Mouse (Mus musculus) kidney, postnatal 0 days (tissue): ENCODE results near the gene Ghitm. TPM values are rescaled to one million over a fixed set of nuclear protein-coding genes. Genes with fewer than 3 reads are reported as not detected.

Source experiments
- ATAC-seq: fragments of 200-750 bp; cut with Nextera tagmentation; replicated peaks from 2 replicates; pipeline ENCODE4 v1.8.0; 2017; ENCODE audit warnings: low read depth, moderate number of reproducible peaks, moderate TSS enrichment, moderate library complexity; ENCODE audit not compliant: low FRiP score
- DNase-seq: peaks from one replicate; pipeline ENCODE4 v3.0.0-alpha.2; 2016; ENCODE audit warnings: low spot score
- H3K27ac ChIP-seq: fragments of 300-500 bp; sonication (generic); 2 replicates; pipeline ENCODE4 v1.5.1; 2014; ENCODE audit warnings: mild to moderate bottlenecking
- H3K27me3 ChIP-seq: fragments of 300-500 bp; sonication (generic); 2 replicates; pipeline ENCODE4 v1.6.1; 2014; ENCODE audit warnings: low read length, mixed read lengths; ENCODE audit not compliant: insufficient read depth
- H3K36me3 ChIP-seq: fragments of 300-500 bp; sonication (generic); 2 replicates; pipeline ENCODE4 v1.6.1; 2014; ENCODE audit warnings: low read length, mixed read lengths; ENCODE audit not compliant: insufficient read depth
- H3K4me1 ChIP-seq: fragments of 300-500 bp; sonication (generic); replicated peaks from 2 replicates; pipeline ENCODE4 v1.6.1; 2014; ENCODE audit warnings: antibody characterized with exemption, low read length, mixed read lengths; ENCODE audit not compliant: insufficient read depth
- H3K4me2 ChIP-seq: fragments of 300-500 bp; sonication (generic); 2 replicates; pipeline ENCODE4 v1.6.1; 2014; ENCODE audit warnings: mild to moderate bottlenecking, low read length, moderate library complexity, mixed read lengths
- H3K4me3 ChIP-seq: fragments of 300-500 bp; sonication (generic); replicated peaks from 2 replicates; pipeline ENCODE4 v1.5.1; 2014; ENCODE audit warnings: low read depth, low read length
- H3K9ac ChIP-seq: fragments of 300-500 bp; sonication (generic); 2 replicates; pipeline ENCODE4 v1.6.1; 2014; ENCODE audit warnings: low read depth, low read length
- H3K9me3 ChIP-seq: fragments of 300-500 bp; sonication (generic); replicated peaks from 2 replicates; pipeline ENCODE4 v1.6.1; 2016; ENCODE audit warnings: low read length, inconsistent platforms, mixed read lengths
- CTCF ChIP-seq: IDR thresholded peaks from 2 replicates; pipeline ENCODE4 v1.5.1; 2016; ENCODE audit warnings: antibody characterized with exemption, low read depth, mild to moderate bottlenecking, moderate library complexity
- WGBS: fragments of 180-500 bp; shearing (Covaris S2); extraction: QIAGEN DNeasy Blood & Tissue Kit; methylation state at CpG from one replicate; pipeline ENCODE4 v1.1.7; 2014; 5-methylcytosine and 5-hydroxymethylcytosine counted together
- polyA plus RNA-seq: library from polyadenylated mRNA; unstranded; fragments of >200 nt; fragmentation: Nextera tagmentation; extraction: Ambion mirVana; gene quantifications from 2 replicates; pipeline ENCODE4 v1.2.1, GENCODE M21; 2015

Ghitm gene
- polyA plus RNA-seq, 1 experiment from 2014 or later: 267 TPM

- Histone ChIP-seq H3K9me3 (no peaks in the 10 kb centered on the region), H3K27ac (no peak overlapping the region), H3K9ac (no peak overlapping the region), H3K4me3 (no peak overlapping the region), H3K36me3 (no peaks in the 10 kb centered on the region), H3K4me1 (no peaks in the 10 kb centered on the region), H3K4me2 (no peak overlapping the region), H3K27me3 (no peaks in the 10 kb centered on the region)
- no peak for DNase-seq
- ATAC-seq: no peak
- TF ChIP-seq CTCF: no peak
- WGBS: 43% methylated on average over 8 of the region's 8 CpGs
These were observed 25.6 kb downstream of the Ghitm start for GRCm38 (mm10) chr14:37109460-37109859.

- WGBS: 35% methylated on average over 7 of the region's 7 CpGs
These were observed 29.2 kb downstream of the Ghitm start for GRCm38 (mm10) chr14:37105846-37106245.

GRCm38 (mm10) chr14:37104747-37105146 is 30.3 kb downstream of the Ghitm start:
- H3K4me1 ChIP-seq: no peaks in the 10 kb centered on the region
- no peak overlapping the region for H3K4me3 ChIP-seq
- no peak overlapping the region for H3K27ac ChIP-seq
- 29% methylated on average over 5 of the region's 5 CpGs for WGBS
- peak; percentile 70 for DNase-seq
- H3K9ac ChIP-seq: no peak overlapping the region
- H3K9me3 ChIP-seq: no peaks in the 10 kb centered on the region
- no peaks in the 10 kb centered on the region for H3K36me3 ChIP-seq
- TF ChIP-seq CTCF: no peak
- no peaks in the 10 kb centered on the region for H3K27me3 ChIP-seq
- peak; percentile 57; the same call in 1 of the 2 replicates for ATAC-seq
- H3K4me2 ChIP-seq: no peak overlapping the region

More at GRCm38 (mm10) chr14:37105846-37106245, 29.2 kb downstream of the Ghitm start:
- ATAC-seq (no peak), DNase-seq (no peak)
- no peaks in the 10 kb centered on the region for H3K4me1 ChIP-seq
- no peaks in the 10 kb centered on the region for H3K9me3 ChIP-seq
- H3K27ac ChIP-seq: no peak overlapping the region
- no peak for TF ChIP-seq CTCF
- H3K9ac ChIP-seq: no peak overlapping the region
- H3K4me3 ChIP-seq: no peak overlapping the region
- H3K4me2 ChIP-seq: no peak overlapping the region
- H3K27me3 ChIP-seq: no peaks in the 10 kb centered on the region
- H3K36me3 ChIP-seq: no peaks in the 10 kb centered on the region

GRCm38 (mm10) chr14:37102484-37102883 is 32.6 kb downstream of the Ghitm start:
- DNase-seq (no peak), ATAC-seq (no peak)
- H3K9ac ChIP-seq: no peak overlapping the region
- WGBS: 61% methylated on average over 3 of the region's 3 CpGs
- H3K27me3 ChIP-seq: 0 out of 2 replicates have a peak, but pooled peaks cover 9% of the 10 kb centered on the region
- H3K4me3 ChIP-seq: no peak overlapping the region
- no peaks in the 10 kb centered on the region for H3K9me3 ChIP-seq
- H3K27ac ChIP-seq: no peak overlapping the region
- H3K4me2 ChIP-seq: no peak overlapping the region
- TF ChIP-seq CTCF: no peak
- H3K36me3 ChIP-seq: no peaks in the 10 kb centered on the region
- no peaks in the 10 kb centered on the region; the same call in 1 of the 2 replicates for H3K4me1 ChIP-seq

- ATAC-seq (no peak), DNase-seq (no peak)
- no peak for TF ChIP-seq CTCF
- H3K9me3 ChIP-seq: no peaks in the 10 kb centered on the region
- no peak overlapping the region for H3K27ac ChIP-seq
- H3K27me3 ChIP-seq: 0 out of 2 replicates have a peak, but pooled peaks cover 9% of the 10 kb centered on the region
- H3K4me2 ChIP-seq: no peak overlapping the region
- H3K9ac ChIP-seq: no peak overlapping the region
- no peak overlapping the region for H3K4me3 ChIP-seq
- 70% methylated on average over 5 of the region's 5 CpGs for WGBS
- H3K4me1 ChIP-seq: no peaks in the 10 kb centered on the region; the same call in 1 of the 2 replicates
- H3K36me3 ChIP-seq: no peaks in the 10 kb centered on the region
These were observed 33.5 kb downstream of the Ghitm start for GRCm38 (mm10) chr14:37101531-37101930.

GRCm38 (mm10) chr14:37097956-37098530 is 37.0 kb downstream of the Ghitm start, which contains the start of gene Cdhr1:
TSS of gene Cdhr1 (minus strand) at chr14:37098347.
- H3K9ac ChIP-seq: no peak within 1 kb of the TSS
- no peaks in the 10 kb centered on the region for H3K36me3 ChIP-seq
- DNase-seq (peak; percentile 68), ATAC-seq (peak; percentile 86)
- H3K27me3 ChIP-seq: 0 out of 2 replicates have a peak, but pooled peaks cover 9% of the 10 kb centered on the region
- H3K4me3 ChIP-seq: peak within 1 kb of the TSS; percentile 14
- H3K9me3 ChIP-seq: no peaks in the 10 kb centered on the region
- no peak for TF ChIP-seq CTCF
- no peaks in the 10 kb centered on the region; the same call in 1 of the 2 replicates for H3K4me1 ChIP-seq
- WGBS: under 1% methylated on average over 30 of the region's 30 CpGs
- no peak within 1 kb of the TSS for H3K27ac ChIP-seq
- H3K4me2 ChIP-seq: peak within 1 kb of the TSS; percentile 56
